Mouse (Mus musculus): ENCODE data around the gene Tmed8. TPM values are rescaled to one million over a fixed set of nuclear protein-coding genes. Genes with fewer than 3 reads are reported as not detected.

Tmed8 gene
- polyA plus RNA-seq, 1 experiment, result 13.4 TPM

GRCm38 (mm10) chr12:87130224-87130623 is 70.0 kb downstream of the Tmed8 start:
- no peaks in the 10 kb centered on the region for H3K27me3 ChIP-seq (ENCODE audit: control insufficient read depth, insufficient read depth, low read length, poor library complexity, severe bottlenecking)
- H3K36me3 ChIP-seq (ENCODE audit: control insufficient read depth, insufficient read depth, low read length, poor library complexity, severe bottlenecking), result no peaks in the 10 kb centered on the region
- H3K4me1 ChIP-seq (ENCODE audit: control insufficient read depth, insufficient read depth, low read length), result no peaks in the 10 kb centered on the region
- no peak overlapping the region for H3K27ac ChIP-seq (ENCODE audit: insufficient read depth, low read length)
- H3K9me3 ChIP-seq (replicated peaks; ENCODE audit: control insufficient read depth, insufficient read depth, low read length, poor library complexity, severe bottlenecking), result no peaks in the 10 kb centered on the region
- H3K4me3 ChIP-seq (ENCODE audit: low read depth, low read length), result no peak overlapping the region
- TF ChIP-seq EP300 (IDR thresholded peaks at IDR 0.05; ENCODE audit: insufficient read depth, low read depth, low read length) (no peak), CTCF (IDR thresholded peaks at IDR 0.05; ENCODE audit: low read depth, low read length) (no peak), POLR2A (IDR thresholded peaks at IDR 0.05; ENCODE audit: insufficient read depth, low read length) (no peak)
- no peak overlapping the region for H3K9ac ChIP-seq (ENCODE audit: low read depth, poor library complexity, severe bottlenecking)

DNA sequence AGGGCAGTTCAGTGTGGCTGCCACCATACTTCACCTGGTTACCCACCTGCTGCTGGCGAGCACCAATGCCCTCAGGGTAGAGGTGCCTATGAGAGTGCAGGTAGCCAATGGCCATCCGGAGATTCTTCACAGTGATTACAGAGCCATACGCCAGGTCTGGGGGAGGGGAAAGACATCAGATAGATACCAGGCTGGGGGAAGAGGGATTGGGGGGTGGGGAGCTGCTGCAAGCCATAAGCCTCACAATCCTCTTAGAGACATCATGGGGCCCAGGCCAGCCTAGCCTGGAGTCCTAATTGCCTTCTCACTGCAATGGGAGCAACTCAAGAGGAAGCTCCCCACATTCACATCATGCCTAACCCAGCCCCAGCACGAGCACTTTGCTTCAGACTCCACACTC is 73.0 kb downstream of the Tmed8 start:
- no peak overlapping the region for H3K27ac ChIP-seq (ENCODE audit: insufficient read depth, low read length)
- no peaks in the 10 kb centered on the region for H3K36me3 ChIP-seq (ENCODE audit: control insufficient read depth, insufficient read depth, low read length, poor library complexity, severe bottlenecking)
- H3K9me3 ChIP-seq (replicated peaks; ENCODE audit: control insufficient read depth, insufficient read depth, low read length, poor library complexity, severe bottlenecking), result no peaks in the 10 kb centered on the region
- no peak overlapping the region for H3K9ac ChIP-seq (ENCODE audit: low read depth, poor library complexity, severe bottlenecking)
- no peak overlapping the region for H3K4me3 ChIP-seq (ENCODE audit: low read depth, low read length)
- TF ChIP-seq CTCF (IDR thresholded peaks at IDR 0.05; ENCODE audit: low read depth, low read length), result no peak
- no peak for TF ChIP-seq POLR2A (IDR thresholded peaks at IDR 0.05; ENCODE audit: insufficient read depth, low read length)
- TF ChIP-seq EP300 (IDR thresholded peaks at IDR 0.05; ENCODE audit: insufficient read depth, low read depth, low read length), result no peak
- H3K4me1 ChIP-seq (ENCODE audit: control insufficient read depth, insufficient read depth, low read length), result no peaks in the 10 kb centered on the region
- H3K27me3 ChIP-seq (ENCODE audit: control insufficient read depth, insufficient read depth, low read length, poor library complexity, severe bottlenecking), result no peaks in the 10 kb centered on the region

- no peak for TF ChIP-seq EP300 (IDR thresholded peaks at IDR 0.05; ENCODE audit: insufficient read depth, low read depth, low read length)
- TF ChIP-seq POLR2A (IDR thresholded peaks at IDR 0.05; ENCODE audit: insufficient read depth, low read length), result no peak
- TF ChIP-seq CTCF (IDR thresholded peaks at IDR 0.05; ENCODE audit: low read depth, low read length), result no peak
- no peak overlapping the region for H3K27ac ChIP-seq (ENCODE audit: insufficient read depth, low read length)
- H3K4me1 ChIP-seq (ENCODE audit: control insufficient read depth, insufficient read depth, low read length), result no peaks in the 10 kb centered on the region
- no peaks in the 10 kb centered on the region for H3K9me3 ChIP-seq (replicated peaks; ENCODE audit: control insufficient read depth, insufficient read depth, low read length, poor library complexity, severe bottlenecking)
- no peaks in the 10 kb centered on the region for H3K27me3 ChIP-seq (ENCODE audit: control insufficient read depth, insufficient read depth, low read length, poor library complexity, severe bottlenecking)
- H3K4me3 ChIP-seq (ENCODE audit: low read depth, low read length), result no peak overlapping the region
- H3K36me3 ChIP-seq (ENCODE audit: control insufficient read depth, insufficient read depth, low read length, poor library complexity, severe bottlenecking), result no peaks in the 10 kb centered on the region
- no peak overlapping the region for H3K9ac ChIP-seq (ENCODE audit: low read depth, poor library complexity, severe bottlenecking)
Measured at GRCm38 (mm10) chr12:87121918-87122589, 78.2 kb downstream of the Tmed8 start.

Other genes with a start within 250 kb of the Tmed8 start
- not detected in 2 replicates for gene Zdhhc22, start 210.0 kb downstream of the Tmed8 start, polyA plus RNA-seq (2011; ENCODE audit: insufficient read depth, insufficient read length, low read depth, missing spikeins)
- 0.99 and 1.1 TPM in 2 replicates for gene Tmem63c, start 179.1 kb downstream of the Tmed8 start, polyA plus RNA-seq (2011; ENCODE audit: insufficient read depth, insufficient read length, low read depth, missing spikeins)
- gene Ngb, start 97.9 kb downstream of the Tmed8 start, polyA plus RNA-seq (2011; ENCODE audit: insufficient read depth, insufficient read length, low read depth, missing spikeins), result 0.37 and 0.41 TPM in 2 replicates
- gene Gstz1, start 53.3 kb downstream of the Tmed8 start, polyA plus RNA-seq (2011; ENCODE audit: insufficient read depth, insufficient read length, low read depth, missing spikeins), result 34.2 and 40.5 TPM in 2 replicates
- 12.9 and 15.8 TPM in 2 replicates for gene Pomt2, start 52.5 kb downstream of the Tmed8 start, polyA plus RNA-seq (2011; ENCODE audit: insufficient read depth, insufficient read length, low read depth, missing spikeins)
- 0.44 TPM in 1 of 2 replicates, not detected in the other for gene Samd15, start 731 bp downstream of the Tmed8 start, polyA plus RNA-seq (2011; ENCODE audit: insufficient read depth, insufficient read length, low read depth, missing spikeins)
- gene Noxred1, start 38.3 kb upstream of the Tmed8 start, polyA plus RNA-seq (2011; ENCODE audit: insufficient read depth, insufficient read length, low read depth, missing spikeins), result 4.8 and 6.1 TPM in 2 replicates
- 31.0 and 33.8 TPM in 2 replicates for gene Vipas39, start 65.8 kb upstream of the Tmed8 start, polyA plus RNA-seq (2011; ENCODE audit: insufficient read depth, insufficient read length, low read depth, missing spikeins)
- 195 and 198 TPM in 2 replicates for gene Ahsa1, start 66.0 kb upstream of the Tmed8 start, polyA plus RNA-seq (2011; ENCODE audit: insufficient read depth, insufficient read length, low read depth, missing spikeins)
- 5.5 and 5.9 TPM in 2 replicates for gene Ism2, start 99.3 kb upstream of the Tmed8 start, polyA plus RNA-seq (2011; ENCODE audit: insufficient read depth, insufficient read length, low read depth, missing spikeins)
- gene Sptlc2, start 187.9 kb upstream of the Tmed8 start, polyA plus RNA-seq (2011; ENCODE audit: insufficient read depth, insufficient read length, low read depth, missing spikeins), result 106 and 107 TPM in 2 replicates
- 137 and 150 TPM in 2 replicates for gene Slirp, start 243.4 kb upstream of the Tmed8 start, polyA plus RNA-seq (2011; ENCODE audit: insufficient read depth, insufficient read length, low read depth, missing spikeins)
- gene Alkbh1, start 243.6 kb upstream of the Tmed8 start, polyA plus RNA-seq (2011; ENCODE audit: insufficient read depth, insufficient read length, low read depth, missing spikeins), result 62.5 and 64.5 TPM in 2 replicates

Measured in ES-Bruce4 (cell line).